Mouse (Mus musculus) intestine, embryonic 14.5 days (tissue): ENCODE data around the gene Olfr1215. TPM values are rescaled to one million over a fixed set of nuclear protein-coding genes. Genes with fewer than 3 reads are reported as not detected.
"Not testable (repeated sequence)": the region's sequence is repeated elsewhere in the genome, so short reads cannot be mapped to it uniquely, and the experiment has no call there.

Experiments used
- ATAC-seq: fragments of 200-750 bp; cut with Nextera tagmentation; replicated peaks from 2 replicates; pipeline ENCODE4 v1.8.0; 2017; ENCODE audit warnings: low read depth, moderate number of reproducible peaks, moderate TSS enrichment, moderate library complexity; ENCODE audit not compliant: low FRiP score, low TSS enrichment
- DNase-seq: peaks from one replicate; pipeline ENCODE4 v3.0.0-alpha.2; 2018; ENCODE audit warnings: low spot score
- H3K27ac ChIP-seq: fragments of 300-500 bp; sonication (generic); 2 replicates; pipeline ENCODE4 v1.5.1; 2014; ENCODE audit warnings: low read depth, mild to moderate bottlenecking, control low read depth
- H3K27me3 ChIP-seq: fragments of 300-500 bp; sonication (generic); replicated peaks from 2 replicates; pipeline ENCODE4 v1.6.1; 2014; ENCODE audit warnings: low read length, control low read depth; ENCODE audit not compliant: control insufficient read depth, insufficient read depth
- H3K36me3 ChIP-seq: fragments of 300-500 bp; sonication (generic); 2 replicates; pipeline ENCODE4 v1.6.1; 2014; ENCODE audit warnings: low read length, control low read depth; ENCODE audit not compliant: control insufficient read depth, insufficient read depth
- H3K4me1 ChIP-seq: fragments of 300-500 bp; sonication (generic); replicated peaks from 2 replicates; pipeline ENCODE4 v1.6.1; 2014; ENCODE audit warnings: low read length, control low read depth, mixed read lengths; ENCODE audit not compliant: control insufficient read depth, insufficient read depth
- H3K4me2 ChIP-seq: fragments of 300-500 bp; sonication (generic); 2 replicates; pipeline ENCODE4 v1.6.1; 2014; ENCODE audit warnings: low read length
- H3K4me3 ChIP-seq: fragments of 300-500 bp; sonication (generic); 2 replicates; pipeline ENCODE4 v1.5.1; 2014; ENCODE audit warnings: low read depth, low read length, control low read depth, mixed read lengths
- H3K9ac ChIP-seq: fragments of 300-500 bp; sonication (generic); 2 replicates; pipeline ENCODE4 v1.6.1; 2014; ENCODE audit warnings: mild to moderate bottlenecking, low read length
- H3K9me3 ChIP-seq: fragments of 300-500 bp; sonication (generic); 2 replicates; pipeline ENCODE4 v1.6.1; 2016; ENCODE audit warnings: low read length, control low read depth; ENCODE audit not compliant: control insufficient read depth
- WGBS: fragments of 180-500 bp; shearing (Covaris S2); extraction: QIAGEN DNeasy Blood & Tissue Kit; methylation state at CpG from one replicate; pipeline ENCODE4 v1.1.7; 2014; 5-methylcytosine and 5-hydroxymethylcytosine counted together
- polyA plus RNA-seq: library from polyadenylated mRNA; unstranded; fragments of >200 nt; fragmentation: Nextera tagmentation; extraction: Ambion mirVana; gene quantifications from 2 replicates; pipeline ENCODE4 v1.2.1, GENCODE M21; 2014

The Olfr1215 gene
- polyA plus RNA-seq = not detected in 2 replicates

DNA sequence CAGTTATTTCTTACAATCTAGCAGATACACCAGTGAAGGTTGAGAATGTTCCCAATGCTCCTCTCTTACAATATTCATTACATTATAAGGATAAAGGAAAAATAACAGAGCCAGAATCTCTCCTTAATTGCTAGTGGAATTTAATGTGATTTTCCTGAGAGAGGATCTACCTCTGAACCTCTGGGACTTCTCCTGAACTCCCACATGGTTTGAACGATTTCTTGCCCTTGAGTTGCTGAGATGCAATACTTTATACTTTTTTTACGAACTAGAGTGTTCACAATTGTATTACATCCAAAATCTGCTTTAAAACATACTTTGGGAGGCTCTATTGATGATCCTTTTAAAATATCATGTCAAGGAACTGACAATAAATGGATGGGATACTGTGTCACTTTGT is at the start of gene Olfr1215:
Gene Olfr1215 (minus strand): TSS at position 101 of the 400 bp plus-strand sequence.
- Histone ChIP-seq H3K9ac (no peak within 1 kb of the TSS), H3K27ac (no peak within 1 kb of the TSS), H3K27me3 (no peaks in the 10 kb centered on the region), H3K9me3 (no peaks in the 10 kb centered on the region), H3K4me1 (no peaks in the 10 kb centered on the region), H3K4me2 (no peak within 1 kb of the TSS), H3K4me3 (no peak within 1 kb of the TSS), H3K36me3 (no peaks in the 10 kb centered on the region)
- no peak for DNase-seq
- WGBS = 78% methylated on average over 2 of the region's 2 CpGs
- ATAC-seq = no peak

DNA sequence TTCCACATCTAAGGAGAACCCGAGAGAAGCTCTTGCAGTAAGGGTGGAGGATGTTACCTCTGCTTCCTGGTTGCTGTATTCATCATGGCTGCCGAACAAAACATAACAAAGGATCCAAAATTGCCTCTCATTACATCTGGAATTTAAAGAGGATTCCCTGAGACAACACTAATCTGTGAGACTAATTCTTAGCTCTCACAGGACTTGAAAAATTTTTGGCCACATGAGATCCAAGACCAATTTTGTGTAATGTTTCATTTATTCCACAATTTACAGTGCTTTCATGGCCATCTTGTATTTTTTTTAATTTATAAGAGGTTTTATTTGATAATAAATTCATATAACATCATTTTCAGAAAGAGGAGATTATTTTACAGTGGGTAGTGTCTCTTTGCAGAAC is 25.2 kb upstream of the Olfr1215 start, which contains the start of gene Olfr1217:
Gene Olfr1217 (minus strand): TSS at position 101 of the 400 bp plus-strand sequence.
- WGBS = 74% methylated on average over 2 of the region's 2 CpGs
- no peak for ATAC-seq
- Histone ChIP-seq H3K9ac (no peak within 1 kb of the TSS), H3K36me3 (no peaks in the 10 kb centered on the region), H3K4me1 (no peaks in the 10 kb centered on the region), H3K27ac (no peak within 1 kb of the TSS), H3K9me3 (no peaks in the 10 kb centered on the region), H3K4me3 (no peak within 1 kb of the TSS), H3K4me2 (no peak within 1 kb of the TSS), H3K27me3 (no peaks in the 10 kb centered on the region)
- no peak for DNase-seq

DNA sequence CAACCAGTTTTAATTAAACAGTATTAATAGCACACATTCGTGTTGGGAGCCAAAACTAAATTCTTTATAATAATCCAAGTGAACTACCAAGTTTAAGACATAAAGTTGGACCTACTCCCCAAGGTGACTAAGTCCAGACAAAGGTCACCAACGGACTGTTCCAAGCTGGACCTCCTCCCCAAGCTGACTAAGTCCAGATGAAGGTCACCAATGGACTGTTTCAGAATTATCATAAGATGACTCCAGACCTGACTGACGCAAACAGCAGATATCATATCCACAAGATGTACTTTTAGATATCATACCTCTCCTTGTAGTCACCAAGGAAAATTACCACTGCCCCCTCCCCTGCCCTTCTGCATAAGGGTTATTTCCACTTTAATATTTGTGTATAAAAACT is 14.7 kb upstream of the Olfr1215 start:
- H3K9ac ChIP-seq, H3K36me3 ChIP-seq, H3K27me3 ChIP-seq, H3K4me2 ChIP-seq, H3K27ac ChIP-seq, H3K4me3 ChIP-seq, ATAC-seq, H3K9me3 ChIP-seq, DNase-seq, H3K4me1 ChIP-seq: not testable (repeated sequence)
- WGBS = 72% methylated on average over 3 of the region's 3 CpGs

DNA sequence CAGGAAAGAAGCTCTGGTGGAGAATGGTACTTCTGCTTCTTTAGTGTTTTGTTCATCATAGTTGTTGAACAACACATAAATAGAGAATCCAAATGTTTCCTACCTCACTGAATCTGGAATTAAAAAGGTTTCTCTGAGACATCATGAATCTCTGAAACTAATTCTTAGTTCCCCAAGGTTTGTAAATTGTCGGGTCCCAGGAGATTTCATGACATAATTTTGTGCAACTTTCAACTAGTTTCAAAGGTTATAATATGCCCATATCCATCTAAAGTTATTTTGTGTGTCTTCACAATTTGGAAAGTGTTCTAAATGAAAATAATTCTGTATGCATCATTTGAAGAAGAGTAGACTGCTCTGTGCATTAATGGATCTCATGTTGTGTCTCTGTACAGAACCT is 11.5 kb upstream of the Olfr1215 start, which contains the start of gene Olfr1216:
Gene Olfr1216 (minus strand): TSS at position 101 of the 400 bp plus-strand sequence.
- H3K9ac ChIP-seq = no peak within 1 kb of the TSS
- H3K27ac ChIP-seq = no peak within 1 kb of the TSS
- no peaks in the 10 kb centered on the region for H3K4me1 ChIP-seq
- DNase-seq = no peak
- no peak within 1 kb of the TSS for H3K4me2 ChIP-seq
- no peaks in the 10 kb centered on the region for H3K36me3 ChIP-seq
- no peak within 1 kb of the TSS for H3K4me3 ChIP-seq
- no peaks in the 10 kb centered on the region for H3K9me3 ChIP-seq
- WGBS = 83% methylated on average over 1 of the region's 1 CpGs
- ATAC-seq = no peak
- H3K27me3 ChIP-seq = no peaks in the 10 kb centered on the region

DNA sequence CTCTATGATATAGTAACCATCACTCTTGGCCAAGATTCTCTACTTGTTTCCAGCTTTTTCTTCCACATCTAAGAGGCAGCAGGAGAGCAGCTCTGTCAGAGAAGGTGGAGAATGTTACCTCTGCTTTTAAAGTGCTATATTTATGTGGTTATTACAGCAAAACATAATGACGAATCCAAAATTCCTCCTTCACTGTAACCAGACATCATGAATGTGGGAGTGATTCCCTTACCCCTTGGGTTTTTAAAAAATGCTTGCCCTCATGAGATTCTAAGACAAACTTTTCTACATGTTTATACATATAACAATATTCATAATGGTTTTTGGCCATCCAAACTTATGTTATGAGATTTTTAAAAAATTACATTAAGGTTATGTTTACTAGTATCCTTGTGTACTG is 14.2 kb downstream of the Olfr1215 start, which contains the start of gene Olfr1214:
Gene Olfr1214 (minus strand): TSS at position 101 of the 400 bp plus-strand sequence.
- ATAC-seq = no peak
- no peaks in the 10 kb centered on the region for H3K4me1 ChIP-seq

DNA sequence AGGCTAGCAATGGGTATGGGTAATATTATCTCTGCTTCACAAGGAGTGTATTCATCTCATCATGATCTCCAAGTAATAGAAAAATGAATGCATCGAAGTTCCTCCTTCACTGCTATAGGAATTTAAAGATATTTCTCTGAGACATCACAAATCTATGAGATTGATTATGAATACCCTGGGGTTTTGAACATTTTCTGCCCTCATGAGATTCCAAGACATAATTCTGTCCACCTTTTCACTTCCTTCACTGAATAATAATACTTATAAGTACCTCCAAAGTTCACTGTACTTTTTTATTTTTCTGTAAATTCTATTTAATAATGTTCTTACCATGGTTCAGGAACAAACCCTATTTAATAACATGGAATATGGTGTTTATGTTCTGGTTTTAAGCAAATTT is 26.6 kb downstream of the Olfr1215 start, which contains the start of gene Gm13762:
Gene Gm13762 (minus strand): TSS at position 101 of the 400 bp plus-strand sequence.
- no peak for DNase-seq
- Histone ChIP-seq H3K9ac (no peak within 1 kb of the TSS), H3K4me2 (no peak within 1 kb of the TSS), H3K9me3 (no peaks in the 10 kb centered on the region), H3K36me3 (no peaks in the 10 kb centered on the region), H3K27ac (no peak within 1 kb of the TSS), H3K4me3 (no peak within 1 kb of the TSS), H3K4me1 (no peaks in the 10 kb centered on the region), H3K27me3 (no peaks in the 10 kb centered on the region)
- WGBS = 79% methylated on average over 1 of the region's 1 CpGs
- no peak for ATAC-seq

More for the DNA sequence above, 14.2 kb downstream of the Olfr1215 start, which contains the start of gene Olfr1214:
- WGBS = 84% methylated on average over 1 of the region's 1 CpGs
- Histone ChIP-seq H3K27ac (no peak within 1 kb of the TSS), H3K36me3 (no peaks in the 10 kb centered on the region), H3K9ac (no peak within 1 kb of the TSS), H3K4me2 (no peak within 1 kb of the TSS), H3K27me3 (no peaks in the 10 kb centered on the region), H3K9me3 (no peaks in the 10 kb centered on the region), H3K4me3 (no peak within 1 kb of the TSS)
- DNase-seq = no peak

DNA sequence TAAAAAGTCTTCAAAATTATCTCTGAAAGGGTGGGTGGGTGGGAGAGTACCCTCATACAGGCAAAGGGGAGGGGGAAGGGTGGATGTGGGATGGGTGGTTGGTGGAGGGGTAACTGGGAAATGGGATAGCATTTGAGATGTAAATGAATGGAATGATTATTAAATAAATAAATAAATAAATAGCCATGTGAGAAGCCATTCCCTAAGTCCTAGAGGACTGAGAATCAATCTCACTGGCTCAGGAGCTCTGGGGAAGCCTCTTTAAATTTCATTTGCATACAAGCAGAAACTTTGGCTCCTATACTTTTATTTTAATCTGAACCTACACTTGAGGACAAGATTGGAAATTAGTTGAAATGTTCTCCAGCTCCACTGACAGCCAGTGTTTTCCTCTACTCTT is 53.1 kb downstream of the Olfr1215 start, which contains the start of gene Olfr1212:
Gene Olfr1212 (plus strand): TSS at position 301 of the 400 bp plus-strand sequence.
- no peak for ATAC-seq
- Histone ChIP-seq H3K27ac (no peak within 1 kb of the TSS), H3K4me2 (no peak within 1 kb of the TSS), H3K4me3 (no peak within 1 kb of the TSS), H3K27me3 (no peaks in the 10 kb centered on the region), H3K36me3 (no peaks in the 10 kb centered on the region), H3K9ac (no peak within 1 kb of the TSS), H3K9me3 (no peaks in the 10 kb centered on the region), H3K4me1 (no peaks in the 10 kb centered on the region)
- no peak for DNase-seq

Other genes starting within 250 kb of the Olfr1215 start
- gene Olfr1199, start 246.5 kb downstream of the Olfr1215 start, polyA plus RNA-seq = not detected in 2 replicates
- gene Olfr1200, start 236.5 kb downstream of the Olfr1215 start, polyA plus RNA-seq = not detected in 2 replicates
- gene Olfr1201, start 213.9 kb downstream of the Olfr1215 start, polyA plus RNA-seq = not detected in 2 replicates
- not detected in 2 replicates for gene Olfr1202, start 192.5 kb downstream of the Olfr1215 start, polyA plus RNA-seq
- not detected in 2 replicates for gene Olfr1205, start 177.2 kb downstream of the Olfr1215 start, polyA plus RNA-seq
- not detected in 2 replicates for gene Olfr1204, start 157.7 kb downstream of the Olfr1215 start, polyA plus RNA-seq
- not detected in 2 replicates for gene Olfr1206, start 143.7 kb downstream of the Olfr1215 start, polyA plus RNA-seq
- gene Olfr1208, start 104.7 kb downstream of the Olfr1215 start, polyA plus RNA-seq = not detected in 2 replicates
- gene Olfr1209, start 91.8 kb downstream of the Olfr1215 start, polyA plus RNA-seq = not detected in 2 replicates
- gene Olfr1211, start 68.9 kb downstream of the Olfr1215 start, polyA plus RNA-seq = not detected in 2 replicates
- gene Olfr1212, start 53.0 kb downstream of the Olfr1215 start, polyA plus RNA-seq = not detected in 2 replicates
- not detected in 2 replicates for gene Gm13762, start 26.7 kb downstream of the Olfr1215 start, polyA plus RNA-seq
- not detected in 2 replicates for gene Olfr1214, start 14.3 kb downstream of the Olfr1215 start, polyA plus RNA-seq
- gene Olfr1216, start 11.4 kb upstream of the Olfr1215 start, polyA plus RNA-seq = not detected in 2 replicates
- gene Olfr1217, start 25.1 kb upstream of the Olfr1215 start, polyA plus RNA-seq = not detected in 2 replicates
- not detected in 2 replicates for gene Olfr1218, start 54.2 kb upstream of the Olfr1215 start, polyA plus RNA-seq
- gene Olfr1219, start 76.5 kb upstream of the Olfr1215 start, polyA plus RNA-seq = not detected in 2 replicates
- not detected in 2 replicates for gene Olfr1220, start 99.9 kb upstream of the Olfr1215 start, polyA plus RNA-seq
- gene Olfr1221, start 110.3 kb upstream of the Olfr1215 start, polyA plus RNA-seq = not detected in 2 replicates
- gene Olfr1222, start 126.1 kb upstream of the Olfr1215 start, polyA plus RNA-seq = not detected in 2 replicates
- gene Olfr1223, start 144.6 kb upstream of the Olfr1215 start, polyA plus RNA-seq = not detected in 2 replicates
- not detected in 2 replicates for gene Olfr1224-ps1, start 157.1 kb upstream of the Olfr1215 start, polyA plus RNA-seq
- not detected in 2 replicates for gene Olfr1225, start 167.7 kb upstream of the Olfr1215 start, polyA plus RNA-seq
- gene Olfr1226, start 193.1 kb upstream of the Olfr1215 start, polyA plus RNA-seq = not detected in 2 replicates
- not detected in 2 replicates for gene Olfr1228, start 247.1 kb upstream of the Olfr1215 start, polyA plus RNA-seq